Mouse (Mus musculus) spleen, adult 2 months (tissue): ENCODE data around the gene Kctd21.

ENCODE experiments used
- CTCF ChIP-seq: fragments of 200-500 bp; IDR thresholded peaks from 2 replicates; pipeline ENCODE4 v1.5.1; 2011; ENCODE audit warnings: mild to moderate bottlenecking, inconsistent platforms; ENCODE audit not compliant: insufficient read depth, insufficient read length, insufficient replicate concordance; ENCODE audit errors: extremely low read depth
- POLR2A ChIP-seq: fragments of 200-500 bp; IDR thresholded peaks from 2 replicates; pipeline ENCODE4 v1.6.1; 2011; ENCODE audit warnings: low read depth, low read length, inconsistent platforms

DNA sequence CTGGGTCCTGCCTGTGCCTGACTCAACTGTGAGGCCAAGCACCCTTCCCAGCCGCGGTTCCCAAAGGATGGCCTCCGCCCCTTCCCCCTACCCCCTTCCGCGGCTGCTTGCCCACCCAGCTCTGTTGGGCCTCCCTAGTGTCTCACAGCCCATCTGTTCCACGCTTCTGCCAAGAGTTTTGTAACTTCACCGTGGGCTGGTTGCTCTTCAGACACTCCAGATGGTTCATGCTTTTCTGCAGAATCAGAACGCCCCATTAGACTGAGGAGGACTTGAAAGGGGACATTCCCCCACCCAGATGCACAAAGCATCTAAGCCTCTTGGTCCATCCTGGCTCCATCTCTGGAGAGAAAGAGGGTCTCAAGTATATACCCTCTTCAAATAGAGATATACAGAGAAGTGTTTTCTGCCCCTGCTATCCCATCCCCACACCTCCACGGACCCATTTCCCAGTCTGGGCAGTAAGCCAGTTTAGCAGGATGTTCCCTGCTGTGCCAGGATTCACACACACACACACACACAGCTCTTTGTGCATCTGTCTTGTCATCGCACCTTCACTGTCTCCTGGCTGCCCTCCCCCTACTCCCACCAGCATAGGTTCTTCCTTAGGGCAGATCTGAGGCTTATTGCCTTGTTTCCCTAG, 13.2 kb downstream of the Kctd21 start:
- TF ChIP-seq CTCF (no peak), POLR2A (no peak)
